Mouse (Mus musculus) liver, adult 2 months (tissue): ENCODE results near the gene Cdhr3.

Experiments used
- CTCF ChIP-seq: fragments of 200-500 bp; IDR thresholded peaks from 2 replicates; pipeline ENCODE4 v1.5.1; 2011; ENCODE audit warnings: low read depth, low read length, control low read depth
- POLR2A ChIP-seq: fragments of 200-500 bp; IDR thresholded peaks from 2 replicates; pipeline ENCODE4 v1.6.1; 2011; ENCODE audit warnings: low read length, control low read depth; ENCODE audit not compliant: insufficient read depth; ENCODE audit errors: extremely low read depth

DNA sequence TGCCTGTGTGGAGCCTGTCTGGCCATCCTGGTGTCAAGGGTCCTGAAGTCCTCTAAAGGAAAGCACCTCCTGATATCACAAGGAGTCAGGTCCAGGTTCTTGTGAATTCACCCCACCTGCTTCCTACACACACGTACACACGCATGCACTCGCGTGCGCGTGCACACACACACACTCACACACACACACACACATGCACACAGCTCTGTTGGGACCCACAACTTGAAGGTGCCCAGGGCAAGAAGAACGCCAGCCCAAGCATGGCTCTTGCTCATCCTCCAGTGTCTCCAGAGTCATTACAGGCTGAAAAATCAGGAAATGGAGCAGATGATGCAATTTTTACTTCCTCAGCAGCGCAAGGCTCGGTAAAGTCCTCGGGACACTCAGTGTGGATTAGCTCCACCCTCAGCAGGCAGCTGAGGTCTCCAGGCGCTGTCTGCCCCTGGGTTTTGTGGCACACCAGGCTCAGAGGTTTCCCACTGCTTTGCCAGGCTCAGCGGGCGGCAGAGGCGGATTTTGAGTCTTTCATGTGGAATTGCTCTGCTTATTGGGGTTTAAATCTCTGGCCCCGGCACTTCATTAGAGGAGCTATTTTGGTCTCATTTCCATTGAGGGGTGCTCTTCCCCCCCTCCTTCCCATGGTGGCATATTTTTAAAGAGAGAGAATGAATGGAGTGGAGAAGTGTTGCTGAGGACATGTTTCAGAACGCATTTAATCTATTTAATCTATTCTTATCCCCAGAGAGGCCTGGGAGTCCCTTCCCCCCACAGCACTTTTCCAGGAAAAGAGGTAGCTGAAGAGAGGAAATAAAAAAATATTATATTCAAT lies 46.9 kb downstream of the Cdhr3 start:
- TF ChIP-seq POLR2A (no peak), CTCF (no peak)
